Mouse (Mus musculus): Measurements from ENCODE around the gene Smg8.
"Not testable (repeated sequence)": the region's sequence is repeated elsewhere in the genome, so short reads cannot be mapped to it uniquely, and the experiment has no call there.

Gene Smg8

DNA sequence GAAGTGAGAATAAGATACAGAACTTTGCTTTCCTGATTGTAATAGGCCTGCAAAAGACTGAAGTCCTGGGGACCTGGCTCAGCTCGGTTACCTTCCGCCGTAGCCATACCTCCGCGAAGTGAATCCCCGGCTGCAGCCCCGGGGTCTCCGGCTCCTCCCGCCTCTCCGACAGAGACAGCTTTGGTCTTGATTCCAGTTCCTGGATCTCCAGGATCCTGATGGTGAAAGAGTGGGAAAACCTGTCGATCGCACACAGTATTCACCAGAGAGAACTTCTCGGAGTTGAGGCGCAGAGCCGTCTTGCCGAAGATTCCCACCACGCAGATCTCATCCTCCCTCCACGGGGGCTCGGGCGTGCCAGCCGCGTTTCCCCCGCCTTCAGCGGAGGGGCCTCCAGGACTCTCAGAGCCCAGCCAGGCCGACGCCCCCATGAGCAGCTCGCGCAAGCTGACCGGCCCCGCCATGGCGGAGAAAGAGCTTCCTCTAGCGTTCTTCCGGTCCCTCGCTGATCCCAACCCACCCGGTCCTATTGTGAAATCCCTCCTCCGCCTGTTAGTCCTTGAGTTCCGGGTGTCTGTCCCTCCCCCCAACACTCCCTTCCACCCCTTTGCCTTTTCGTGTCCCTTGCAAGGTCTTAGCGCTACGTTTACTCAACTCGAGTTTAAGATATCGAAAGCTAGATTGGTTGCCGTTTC lies at the start of gene Smg8:
Gene Smg8, minus strand, starts transcription at position 485 of the 695 bp plus-strand sequence.
- in situ Hi-C loops (cut with MboI, MseI): no loop called here

DNA sequence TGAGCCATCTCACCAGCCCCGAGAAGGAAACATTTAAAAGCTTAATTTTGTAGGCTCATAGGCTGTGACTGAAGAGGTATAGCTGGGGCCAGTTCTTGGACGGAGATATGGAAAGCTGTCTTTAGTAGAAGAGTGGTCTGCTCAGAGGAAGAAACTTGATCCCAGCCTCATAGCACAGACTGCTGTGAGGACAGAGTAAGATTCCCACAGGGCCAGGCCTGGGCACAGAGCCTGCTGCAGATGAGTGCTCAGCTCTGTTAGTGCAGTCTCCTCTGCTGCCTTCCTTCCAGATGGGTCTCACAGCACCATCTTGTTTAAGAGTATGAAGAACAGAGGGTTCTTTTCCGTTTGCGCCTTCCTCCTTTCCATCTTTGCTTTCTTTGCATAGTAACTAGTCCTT lies 49.7 kb upstream of the Smg8 start:
- in situ Hi-C loops (cut with MboI, MseI): no loop called here

DNA sequence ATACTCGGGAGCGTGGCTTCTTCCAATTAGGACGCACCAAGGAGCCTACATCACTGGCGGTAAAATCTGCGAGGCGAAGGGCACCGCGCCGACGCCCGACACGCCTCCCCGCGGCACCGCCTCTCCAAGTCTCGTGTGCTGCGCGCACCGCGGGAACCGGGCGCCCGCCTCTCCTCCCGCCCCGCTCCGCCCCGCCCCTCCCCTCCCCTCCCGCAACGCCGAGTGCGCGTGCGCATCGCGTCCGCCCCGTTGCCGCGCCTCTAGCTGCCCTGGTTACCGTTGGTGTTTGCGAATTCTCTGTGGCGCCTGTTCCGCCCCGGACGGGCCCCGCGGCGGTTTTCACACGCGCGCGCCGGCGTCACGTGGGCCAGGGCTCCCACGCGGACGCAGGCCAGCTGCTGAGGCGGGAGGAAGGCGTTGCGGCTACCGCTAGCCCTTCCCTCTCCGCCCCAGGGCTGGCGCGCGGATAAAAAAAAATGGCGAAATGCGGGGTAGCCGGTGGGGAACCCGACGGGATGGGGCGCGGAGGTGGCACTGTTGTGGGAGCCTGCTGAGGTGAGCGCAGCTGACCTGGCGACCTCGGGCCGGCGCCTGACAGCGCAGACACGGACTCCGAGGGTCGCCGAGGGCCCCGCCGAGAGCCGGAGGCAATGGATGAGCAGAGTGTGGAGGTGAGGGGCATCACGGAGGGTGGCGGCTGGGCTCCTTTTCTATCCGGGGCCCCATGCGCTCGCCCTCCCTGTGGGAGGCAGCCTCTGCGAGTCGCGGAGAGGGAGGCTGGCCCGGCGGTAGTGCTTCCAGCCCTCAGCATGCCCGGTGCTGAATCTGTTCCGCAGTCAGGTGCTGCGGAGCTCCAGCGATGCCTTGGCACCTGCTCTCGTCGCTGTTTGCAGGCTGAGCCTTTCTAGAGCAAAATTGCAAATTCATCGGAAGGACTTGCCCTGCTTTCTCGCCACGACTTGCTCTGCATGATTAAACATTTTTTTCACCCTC lies 40.5 kb upstream of the Smg8 start, which contains the start of gene Trim37:
Gene Trim37, plus strand, starts transcription at position 254 of the 993 bp plus-strand sequence.
- in situ Hi-C loops (cut with MboI, MseI): no loop called here

DNA sequence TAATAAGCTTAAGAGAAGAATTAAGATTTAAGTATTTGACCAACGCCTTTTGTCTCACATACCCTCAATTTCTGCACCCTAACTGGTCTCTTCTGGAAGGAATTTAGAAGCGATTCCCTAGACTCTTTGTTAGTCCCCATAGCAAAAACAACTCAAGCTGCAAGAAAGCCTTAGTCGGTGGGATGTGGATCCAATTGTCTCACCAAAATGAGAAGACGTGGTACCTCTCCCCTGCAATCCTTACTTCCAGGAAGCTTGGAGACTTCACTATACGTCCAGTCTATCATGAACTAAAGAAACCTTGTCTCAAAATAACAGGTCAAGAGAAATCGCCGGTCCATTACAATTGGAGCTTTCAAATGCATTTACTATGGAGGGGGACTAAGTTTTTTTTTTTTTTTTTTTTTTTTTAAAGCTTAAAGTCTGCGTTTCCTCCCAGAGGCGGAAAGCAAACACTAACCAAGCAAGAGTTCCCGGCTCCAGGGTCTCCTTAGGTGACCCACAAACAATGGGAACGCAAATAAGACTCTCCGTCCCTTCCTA lies 39.8 kb upstream of the Smg8 start:
- in situ Hi-C loops (cut with MboI, MseI): no loop called here

DNA sequence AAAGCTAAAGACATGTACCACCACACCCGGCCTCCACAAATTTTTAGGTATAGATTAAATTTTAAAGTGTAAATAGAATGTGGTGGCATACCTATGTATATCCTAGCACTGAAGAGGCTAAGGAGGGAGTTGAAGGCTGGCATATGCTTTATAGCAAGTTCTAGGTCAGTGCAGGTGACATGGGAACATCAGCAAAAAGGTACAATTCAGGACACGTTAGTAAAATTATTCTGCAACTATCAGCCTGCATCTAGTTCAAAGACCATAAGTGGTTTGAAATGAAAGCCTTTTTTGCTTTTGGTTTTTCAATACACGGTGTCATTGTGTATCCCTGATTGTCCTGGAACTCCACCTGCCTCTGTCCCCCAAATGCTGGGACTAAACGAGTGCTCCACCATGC lies 39.0 kb upstream of the Smg8 start:
- in situ Hi-C loops (cut with MboI, MseI): no loop called here

DNA sequence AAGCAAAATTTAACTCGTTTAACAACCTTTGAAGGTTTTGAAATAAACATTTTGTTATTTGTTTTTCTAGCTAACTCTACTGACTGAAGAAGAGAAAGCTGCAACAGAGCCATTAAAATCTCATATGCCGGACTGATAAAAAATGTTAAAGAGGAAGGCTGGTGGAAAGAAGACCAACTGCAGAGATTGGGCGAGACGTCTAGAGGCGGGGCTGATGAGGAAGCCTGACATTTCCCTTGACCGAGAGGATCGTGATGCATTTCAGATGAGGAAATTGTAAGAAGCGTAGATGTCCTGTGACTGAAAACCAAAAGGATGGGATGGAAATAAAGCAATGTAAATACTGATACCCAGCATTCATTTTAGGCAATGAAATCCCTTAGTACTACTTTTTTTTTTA lies 35.3 kb upstream of the Smg8 start:
- in situ Hi-C loops (cut with MboI, MseI): no loop called here

DNA sequence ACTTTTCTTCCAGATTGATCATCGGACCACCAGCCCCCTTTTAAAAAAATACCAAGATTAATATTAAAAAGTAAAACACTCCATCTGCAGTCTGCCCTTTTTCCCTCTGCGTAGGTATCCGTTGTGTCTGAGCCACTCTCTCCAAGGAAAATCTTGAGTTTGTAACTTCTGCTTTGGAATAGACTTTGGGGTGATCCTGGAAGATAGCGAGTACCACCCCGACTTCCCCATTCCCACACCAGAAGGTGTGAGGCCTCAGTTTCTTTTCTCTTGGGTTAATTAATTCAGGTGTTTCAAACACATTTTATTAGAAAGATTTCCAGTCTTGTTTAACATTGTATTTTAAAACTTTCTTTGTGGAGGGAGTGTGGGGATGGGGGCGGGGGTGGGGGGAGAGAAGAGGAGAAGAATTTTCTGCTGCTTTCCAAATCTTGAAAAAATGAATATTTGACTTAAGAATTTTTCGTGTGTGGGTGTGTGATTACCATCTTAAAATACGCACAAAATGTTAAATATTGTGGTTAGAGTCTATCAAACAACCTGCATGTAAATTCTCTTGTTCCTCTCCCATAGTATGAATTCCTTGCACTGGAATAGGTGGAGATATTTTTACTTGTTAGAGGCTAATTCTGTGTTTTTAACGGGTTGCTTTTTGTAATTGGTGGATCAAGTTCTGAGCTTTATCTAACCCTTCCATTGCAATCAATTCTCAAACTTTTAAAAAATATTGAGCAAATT lies 23.8 kb upstream of the Smg8 start:
- in situ Hi-C loops (cut with MboI, MseI): no loop called here

DNA sequence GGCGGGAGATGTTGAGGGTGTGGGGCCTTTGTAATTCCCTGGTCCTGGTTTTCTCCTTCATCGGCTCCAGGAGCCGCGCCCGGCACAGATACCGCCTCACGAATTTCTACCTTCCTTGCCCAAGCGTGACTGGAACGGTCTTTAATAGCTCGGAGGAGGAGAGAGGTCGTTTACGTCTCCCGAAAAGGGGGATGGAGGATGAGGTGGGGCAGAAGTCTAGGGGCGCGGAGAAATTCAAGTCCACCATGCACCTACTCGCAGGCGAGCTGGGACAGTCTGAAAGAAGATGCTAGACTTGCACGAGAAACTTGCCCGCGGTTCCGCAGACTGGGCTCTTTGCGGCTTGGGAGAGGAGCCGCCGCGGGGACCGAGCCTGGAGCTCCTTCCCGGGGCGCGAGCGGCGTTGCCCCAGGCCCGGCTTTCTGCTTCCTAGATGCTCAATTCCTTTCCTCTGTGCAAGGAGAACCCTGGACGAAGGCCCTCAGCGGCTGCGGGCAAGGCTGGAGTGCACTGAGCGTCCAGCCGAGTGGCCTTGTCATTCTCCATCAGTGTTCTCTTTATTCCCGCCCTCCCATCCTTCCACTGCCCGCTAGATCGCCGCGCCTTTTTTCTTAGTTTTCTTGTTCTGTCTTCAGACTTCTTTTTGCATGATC lies 23.1 kb upstream of the Smg8 start:
- in situ Hi-C loops (cut with MboI, MseI): no loop called here

DNA sequence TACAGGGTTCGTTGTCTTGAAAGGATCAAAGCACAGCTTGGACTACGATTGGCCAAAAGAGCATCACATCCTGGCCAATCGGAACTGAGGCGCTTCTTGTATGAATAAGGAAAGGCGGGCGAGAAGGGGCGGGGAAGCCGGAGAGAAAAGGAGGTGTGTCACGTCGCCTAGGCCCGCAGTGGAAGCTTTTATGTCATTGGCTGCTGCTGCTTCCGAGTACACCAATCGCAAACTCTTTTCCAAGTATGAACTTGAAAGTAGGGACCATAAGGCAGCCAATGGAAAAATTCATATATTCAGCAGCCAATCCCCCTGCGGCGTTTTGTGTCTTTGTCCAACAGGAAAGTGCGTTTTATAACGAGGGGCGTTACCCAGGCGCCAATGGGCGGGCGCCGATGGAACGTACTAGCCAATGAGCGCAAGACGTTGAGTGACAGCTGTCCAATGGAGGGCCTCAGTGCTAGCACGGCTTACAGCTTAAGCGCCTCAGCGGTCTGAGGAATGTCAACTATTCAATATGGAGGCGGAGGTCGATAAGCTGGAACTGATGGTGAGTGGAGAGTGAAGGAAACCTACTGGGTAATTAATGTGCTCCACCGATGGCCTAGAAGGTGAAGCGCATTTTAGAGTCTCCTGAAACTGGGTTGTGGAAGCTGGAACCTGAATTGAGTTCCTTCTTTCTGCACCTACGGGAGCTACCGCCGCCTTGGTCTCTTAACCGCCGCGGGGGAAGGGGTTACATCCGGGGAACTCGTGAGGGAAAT lies 22.4 kb upstream of the Smg8 start, which contains the start of gene Ska2:
Gene Ska2, plus strand, starts transcription at position 480 of the 764 bp plus-strand sequence.
- in situ Hi-C loops (cut with MboI, MseI): no loop called here

DNA sequence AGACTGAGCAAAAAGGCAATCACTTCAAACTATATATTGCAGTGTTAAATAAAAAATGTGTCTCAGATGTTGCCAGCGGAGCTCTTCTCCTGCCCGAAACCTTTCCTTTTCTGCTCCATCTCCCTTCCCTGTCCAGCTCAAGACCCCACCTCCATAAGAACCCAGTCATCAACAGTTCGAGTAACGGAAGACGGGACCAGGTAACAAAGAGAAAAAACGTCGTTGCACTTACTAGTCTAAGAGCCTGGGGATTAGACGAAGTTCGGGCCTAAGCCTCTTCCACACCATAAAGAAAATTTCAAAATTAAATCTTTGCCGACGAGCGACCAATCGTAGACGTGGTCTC lies 21.8 kb upstream of the Smg8 start, which contains the start of gene Prr11:
Gene Prr11, minus strand, starts transcription at position 300 of the 346 bp plus-strand sequence.
- in situ Hi-C loops (cut with MboI, MseI): no loop called here

DNA sequence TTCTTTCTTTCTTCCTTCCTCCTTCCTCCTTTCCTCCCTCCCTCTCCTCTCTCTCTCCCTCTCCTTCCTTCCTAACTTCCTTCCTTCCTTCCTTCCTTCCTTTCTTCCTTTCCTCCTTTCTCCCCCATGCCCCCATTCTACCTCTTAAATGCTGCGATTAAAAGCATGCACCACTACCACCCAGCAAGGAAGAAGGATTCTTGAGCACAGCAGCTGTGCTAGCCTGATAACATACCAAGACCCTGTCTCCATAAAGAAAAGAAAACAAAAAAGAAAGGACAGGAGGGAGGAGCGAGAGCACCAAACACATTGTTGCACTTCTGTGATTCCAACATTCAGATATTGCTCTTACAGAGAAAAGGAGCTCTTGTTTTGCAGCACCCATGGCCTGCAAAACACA lies 568 bp upstream of the Smg8 start:
- in situ Hi-C loops (cut with MboI, MseI): no loop called here

DNA sequence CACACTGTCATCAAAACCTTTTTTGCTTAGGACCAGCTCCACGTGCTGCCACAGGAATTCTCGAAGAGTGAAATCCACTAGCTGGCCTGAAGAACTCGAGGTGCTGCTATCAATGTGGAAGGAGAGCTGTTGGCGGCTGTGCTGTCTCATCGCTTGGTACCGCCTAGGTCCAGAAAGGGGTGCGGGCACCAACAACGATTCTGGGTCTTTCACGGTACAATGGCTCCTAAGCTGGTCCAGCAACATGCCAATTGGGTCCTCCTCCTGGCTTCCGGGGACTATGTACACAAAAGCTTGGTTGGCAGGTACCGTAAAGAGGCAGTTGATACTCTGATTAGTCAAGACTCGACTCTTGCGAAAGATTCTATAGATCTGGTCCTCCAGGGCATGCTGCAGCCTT lies 1.1 kb downstream of the Smg8 start:
- in situ Hi-C loops (cut with MboI, MseI): no loop called here

DNA sequence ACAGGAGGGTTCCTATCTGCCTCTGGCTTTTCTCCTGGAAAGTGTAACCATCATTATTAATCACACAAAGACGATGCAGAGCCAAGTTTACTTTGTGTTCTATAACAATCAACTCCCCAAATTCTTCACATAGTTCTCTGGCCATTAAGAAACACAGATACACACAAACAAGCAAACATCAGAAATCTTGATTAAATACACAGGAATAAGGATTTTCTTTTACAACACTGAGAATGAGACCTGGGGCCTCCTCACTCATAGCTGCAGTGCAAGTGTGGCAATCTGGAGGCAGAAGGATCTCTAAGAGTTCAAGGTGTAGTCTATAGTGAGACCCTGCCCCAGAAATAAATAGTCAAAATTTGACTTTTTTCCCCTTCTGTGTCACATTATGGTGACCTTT lies 2.9 kb downstream of the Smg8 start:
- in situ Hi-C loops (cut with MboI, MseI): no loop called here

DNA sequence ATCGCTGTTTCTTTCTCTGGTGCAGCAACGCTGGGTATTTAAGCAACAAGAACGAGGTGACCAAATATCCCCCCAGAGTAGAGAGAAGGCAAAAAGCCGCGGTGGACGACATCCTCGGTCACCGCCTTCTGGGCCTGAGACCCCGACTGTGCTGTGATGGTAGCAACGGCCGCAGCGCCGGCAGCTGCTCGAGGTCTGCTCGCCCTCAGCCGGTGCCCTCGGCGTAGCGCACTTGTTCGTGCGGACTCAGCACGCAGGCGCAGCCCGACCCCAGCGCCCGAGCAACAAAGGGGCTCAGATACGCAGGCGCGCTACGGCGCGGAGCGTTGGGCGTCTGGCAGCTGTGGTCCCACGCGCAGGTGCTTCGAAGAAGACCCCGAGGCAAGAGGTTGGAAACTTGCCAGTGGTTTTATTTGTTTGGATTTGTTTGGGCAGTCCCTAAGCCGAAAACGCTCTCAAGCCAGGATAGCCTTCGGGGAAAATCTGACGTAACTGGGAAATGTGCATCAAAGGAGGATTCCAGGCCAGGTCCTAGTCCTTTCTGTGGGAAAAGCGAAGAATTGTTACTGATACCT lies 12.6 kb downstream of the Smg8 start, which contains the start of gene Gdpd1:
Gene Gdpd1, minus strand, starts transcription at position 197 of the 575 bp plus-strand sequence.
- in situ Hi-C loops (cut with MboI, MseI): no loop called here

DNA sequence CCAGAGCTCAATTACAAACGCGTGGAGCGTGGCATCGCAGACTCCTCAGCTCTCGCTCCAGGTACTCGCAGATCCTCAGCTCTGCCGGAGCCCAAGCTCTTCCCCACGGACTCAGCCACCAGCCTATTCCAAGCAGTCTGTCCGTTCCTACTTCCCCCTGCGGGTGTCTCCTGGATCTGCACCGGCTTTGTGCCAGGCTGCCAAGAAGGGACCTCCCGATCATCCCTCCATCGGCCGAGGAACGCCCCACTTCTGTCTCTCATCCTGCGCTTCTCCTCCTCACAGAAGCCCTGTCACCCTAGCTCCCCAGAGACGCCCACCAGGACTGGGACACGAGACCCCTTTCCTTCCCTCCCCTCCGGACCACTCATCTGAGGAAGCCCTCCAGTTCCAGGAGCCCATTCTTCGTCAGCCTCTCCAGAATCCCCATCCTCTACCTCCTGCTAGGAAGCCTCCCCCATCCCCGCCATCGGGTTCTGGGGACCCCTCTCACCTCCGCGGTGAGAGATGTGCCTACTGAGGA lies 13.2 kb downstream of the Smg8 start:
- in situ Hi-C loops (cut with MboI, MseI): no loop called here

DNA sequence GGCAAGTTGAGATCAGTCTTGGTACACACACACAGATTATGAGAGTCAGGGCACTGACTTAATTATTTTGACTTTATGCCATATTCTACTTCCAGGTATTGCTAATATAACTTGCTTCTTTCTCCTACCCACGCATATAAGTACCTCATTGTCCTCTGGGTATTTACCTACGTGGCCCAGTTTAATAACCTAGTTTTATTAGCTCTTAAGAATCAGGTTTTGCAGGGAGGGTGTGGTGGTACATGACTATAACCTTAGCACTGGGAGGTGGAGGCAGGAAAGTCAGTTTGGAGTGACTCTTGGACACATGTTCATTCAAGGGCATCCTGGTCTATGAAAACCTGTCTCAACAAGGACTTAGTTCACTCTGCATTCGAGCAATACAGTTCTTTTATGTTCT lies 24.5 kb downstream of the Smg8 start:
- in situ Hi-C loops (cut with MboI, MseI): no loop called here

DNA sequence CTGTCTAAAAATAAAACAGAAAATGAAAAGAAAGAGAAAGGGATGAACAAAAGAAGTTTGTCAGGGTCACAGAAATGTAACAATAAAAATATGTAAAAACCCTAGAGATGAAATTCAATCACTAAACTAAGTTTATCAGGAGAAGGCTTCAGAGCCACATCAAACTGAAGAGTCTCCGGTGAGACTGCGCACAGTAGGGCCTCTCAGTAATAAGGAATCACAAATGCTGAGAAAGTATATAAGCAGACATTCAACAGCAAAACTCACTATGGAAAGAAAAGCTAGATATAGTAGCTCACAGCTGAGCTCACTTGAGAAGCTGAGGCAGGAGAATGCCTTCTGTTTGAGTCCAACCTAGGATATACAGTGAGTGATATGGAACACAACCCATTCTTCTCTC lies 26.2 kb downstream of the Smg8 start:
- in situ Hi-C loops (cut with MboI, MseI): no loop called here

DNA sequence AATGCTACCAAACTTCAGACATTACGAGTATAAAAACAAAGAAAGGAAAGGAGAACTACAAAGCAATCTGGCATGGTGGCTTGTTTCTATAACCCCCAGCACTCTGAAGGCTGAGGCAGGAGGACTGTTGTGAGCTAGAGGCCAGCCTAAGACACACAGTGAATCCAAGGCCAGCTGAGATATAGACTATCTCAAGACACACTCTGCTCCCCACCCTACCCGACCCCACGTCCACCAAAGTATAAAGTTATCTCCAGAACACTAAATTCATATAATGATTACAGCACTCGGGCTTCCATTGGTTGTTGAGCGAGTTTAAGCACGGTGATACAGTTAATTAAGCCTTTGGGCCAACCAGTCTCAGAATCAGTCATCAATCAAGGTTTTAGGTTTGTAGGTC lies 30.3 kb downstream of the Smg8 start:
- in situ Hi-C loops (cut with MboI, MseI): no loop called here

DNA sequence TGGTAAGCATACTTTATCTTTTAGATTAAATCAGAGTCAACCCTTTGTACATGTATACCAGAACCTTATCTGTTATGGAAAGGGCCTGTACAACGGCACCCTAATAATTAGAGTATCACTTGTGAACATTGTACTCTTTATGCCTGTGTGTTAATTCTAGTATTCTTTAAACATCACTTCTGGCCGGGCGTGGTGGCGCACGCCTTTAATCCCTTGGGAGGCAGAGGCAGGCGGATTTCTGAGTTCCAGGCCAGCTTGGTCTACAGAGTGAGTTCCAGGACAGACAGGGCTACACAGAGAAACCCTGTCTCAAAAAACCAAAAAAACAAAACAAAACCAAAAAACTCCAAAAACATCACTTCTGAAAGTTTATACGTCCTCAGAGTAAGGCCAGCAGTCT lies 37.7 kb downstream of the Smg8 start:
- in situ Hi-C loops (cut with MboI, MseI): not testable (repeated sequence)

DNA sequence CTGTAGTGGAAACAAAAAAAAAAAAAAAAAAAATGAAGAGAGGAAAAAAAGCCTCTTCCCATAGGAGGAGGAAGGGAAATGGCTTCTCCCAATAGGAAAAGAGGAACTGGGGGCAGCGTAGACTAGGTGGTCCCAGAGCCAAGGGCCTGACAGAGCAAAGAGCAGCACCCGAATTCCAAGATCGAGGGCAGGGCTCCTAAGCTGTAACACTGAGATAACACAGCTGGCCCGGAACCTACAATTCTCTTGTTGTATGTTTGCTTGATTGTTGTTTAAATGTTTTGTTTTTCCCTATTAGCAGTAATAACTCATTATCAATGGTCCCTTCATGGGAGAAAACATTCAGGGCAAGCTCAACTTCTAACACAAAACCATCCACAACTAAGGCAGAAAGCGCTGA lies 39.6 kb downstream of the Smg8 start:
- in situ Hi-C loops (cut with MboI, MseI): no loop called here
